Mouse (Mus musculus): Measurements from ENCODE around the gene Igsf3. TPM values are rescaled to one million over a fixed set of nuclear protein-coding genes. Genes with fewer than 3 reads are reported as not detected.

Igsf3 gene
- total RNA-seq, 1 experiment, result 22.9 TPM

GRCm38 (mm10) chr3:101471881-101472280, 95.0 kb downstream of the Igsf3 start:
- DNase-seq (ENCODE audit: low read depth, low spot score), result no peak
- H3K4me3 ChIP-seq (ENCODE audit: insufficient read depth in 1 of 2, low read depth in 1 of 2, low read length in 2 of 2, poor library complexity in 1 of 2, severe bottlenecking in 1 of 2), result no peak overlapping the region
- no peaks in the 10 kb centered on the region for H3K9me3 ChIP-seq (ENCODE audit: control insufficient read depth, insufficient read depth, low read depth, low read length)
- H3K4me1 ChIP-seq (ENCODE audit: control insufficient read depth in 2 of 2, insufficient read depth in 2 of 2, low read length in 2 of 2, poor library complexity in 1 of 2), result no peaks in the 10 kb centered on the region
- TF ChIP-seq MAFK (IDR thresholded peaks at IDR 0.05; ENCODE audit: insufficient read depth, low read depth, low read length), result no peak
- H3K27ac ChIP-seq (ENCODE audit: insufficient read depth, low read depth, low read length, poor library complexity, severe bottlenecking), result no peak overlapping the region
- no peak overlapping the region for H3K9ac ChIP-seq (ENCODE audit: insufficient read depth, low read depth, low read length, poor library complexity, severe bottlenecking)
- H3K36me3 ChIP-seq (ENCODE audit: control insufficient read depth, insufficient read depth, low read length, poor library complexity, severe bottlenecking), result no peaks in the 10 kb centered on the region
- in situ Hi-C loops (cut with MboI; ENCODE audit: low sequenced_read_pairs in 2 of 2, unreplicated experiment in 2 of 2), result loop anchor here (25.0 kb wide), 2 partner anchors 160 to 510 kb away; partner anchors contain the start of gene Ttf2 (in 2 of the 2)

- Histone ChIP-seq H3K9me3 (ENCODE audit: control insufficient read depth, insufficient read depth, low read depth, low read length) (no peaks in the 10 kb centered on the region), H3K4me1 (ENCODE audit: control insufficient read depth in 2 of 2, insufficient read depth in 2 of 2, low read length in 2 of 2, poor library complexity in 1 of 2) (no peaks in the 10 kb centered on the region), H3K27ac (ENCODE audit: insufficient read depth, low read depth, low read length, poor library complexity, severe bottlenecking) (no peak overlapping the region), H3K9ac (ENCODE audit: insufficient read depth, low read depth, low read length, poor library complexity, severe bottlenecking) (no peak overlapping the region), H3K36me3 (ENCODE audit: control insufficient read depth, insufficient read depth, low read length, poor library complexity, severe bottlenecking) (no peaks in the 10 kb centered on the region), H3K4me3 (ENCODE audit: insufficient read depth in 1 of 2, low read depth in 1 of 2, low read length in 2 of 2, poor library complexity in 1 of 2, severe bottlenecking in 1 of 2) (no peak overlapping the region)
- in situ Hi-C loops (cut with MboI; ENCODE audit: low sequenced_read_pairs in 2 of 2, unreplicated experiment in 2 of 2), result loop anchor here in 1 of 2 experiments (10.0 kb wide), 1 partner anchor 333 kb away; no protein-coding TSS in a partner anchor
- TF ChIP-seq MAFK (IDR thresholded peaks at IDR 0.05; ENCODE audit: insufficient read depth, low read depth, low read length) (no peak), CHD2 (IDR thresholded peaks at IDR 0.05; ENCODE audit: low read depth, low read length) (no peak), HCFC1 (IDR thresholded peaks at IDR 0.05; ENCODE audit: borderline replicate concordance, insufficient read depth, low read length) (no peak), ZC3H11A (IDR thresholded peaks at IDR 0.05; ENCODE audit: borderline replicate concordance, low read depth, low read length) (no peak), ZNF384 (IDR thresholded peaks at IDR 0.05; ENCODE audit: low read depth, low read length) (no peak)
- DNase-seq (ENCODE audit: low read depth, low spot score), result no peak
Measured at GRCm38 (mm10) chr3:101481951-101482350, 105.1 kb downstream of the Igsf3 start.

GRCm38 (mm10) chr3:101483256-101483983, 106.5 kb downstream of the Igsf3 start:
- no peak overlapping the region for H3K4me3 ChIP-seq (ENCODE audit: insufficient read depth in 1 of 2, low read depth in 1 of 2, low read length in 2 of 2, poor library complexity in 1 of 2, severe bottlenecking in 1 of 2)
- in situ Hi-C loops (cut with MboI; ENCODE audit: low sequenced_read_pairs in 2 of 2, unreplicated experiment in 2 of 2), result loop anchor here in 1 of 2 experiments (10.0 kb wide), 1 partner anchor 331 kb away; no protein-coding TSS in a partner anchor
- TF ChIP-seq ZNF384 (IDR thresholded peaks at IDR 0.05; ENCODE audit: low read depth, low read length) (no peak), HCFC1 (IDR thresholded peaks at IDR 0.05; ENCODE audit: borderline replicate concordance, insufficient read depth, low read length) (no peak), MAFK (IDR thresholded peaks at IDR 0.05; ENCODE audit: insufficient read depth, low read depth, low read length) (no peak), ZC3H11A (IDR thresholded peaks at IDR 0.05; ENCODE audit: borderline replicate concordance, low read depth, low read length) (no peak), CHD2 (IDR thresholded peaks at IDR 0.05; ENCODE audit: low read depth, low read length) (no peak)
- DNase-seq (ENCODE audit: low read depth, low spot score), result no peak
- no peak overlapping the region for H3K9ac ChIP-seq (ENCODE audit: insufficient read depth, low read depth, low read length, poor library complexity, severe bottlenecking)
- no peaks in the 10 kb centered on the region for H3K9me3 ChIP-seq (ENCODE audit: control insufficient read depth, insufficient read depth, low read depth, low read length)
- no peak overlapping the region for H3K27ac ChIP-seq (ENCODE audit: insufficient read depth, low read depth, low read length, poor library complexity, severe bottlenecking)
- no peaks in the 10 kb centered on the region for H3K36me3 ChIP-seq (ENCODE audit: control insufficient read depth, insufficient read depth, low read length, poor library complexity, severe bottlenecking)
- peaks cover 2 to 8% of the 10 kb centered on the region in 2 experiments; a peak in 2 of 4 replicates for H3K4me1 ChIP-seq (ENCODE audit: control insufficient read depth in 2 of 2, insufficient read depth in 2 of 2, low read length in 2 of 2, poor library complexity in 1 of 2)

- TF ChIP-seq ZNF384 (IDR thresholded peaks at IDR 0.05; ENCODE audit: low read depth, low read length), result no peak
- no peak for TF ChIP-seq ZC3H11A (IDR thresholded peaks at IDR 0.05; ENCODE audit: borderline replicate concordance, low read depth, low read length)
- TF ChIP-seq CHD2 (IDR thresholded peaks at IDR 0.05; ENCODE audit: low read depth, low read length), result no peak
- no peak for TF ChIP-seq HCFC1 (IDR thresholded peaks at IDR 0.05; ENCODE audit: borderline replicate concordance, insufficient read depth, low read length)
- no peak for TF ChIP-seq MAFK (IDR thresholded peaks at IDR 0.05; ENCODE audit: insufficient read depth, low read depth, low read length)
- no peak for DNase-seq (ENCODE audit: low read depth, low spot score)
- Histone ChIP-seq H3K4me3 (ENCODE audit: insufficient read depth in 1 of 2, low read depth in 1 of 2, low read length in 2 of 2, poor library complexity in 1 of 2, severe bottlenecking in 1 of 2) (no peak overlapping the region), H3K4me1 (ENCODE audit: control insufficient read depth in 2 of 2, insufficient read depth in 2 of 2, low read length in 2 of 2, poor library complexity in 1 of 2) (peaks cover 2 to 8% of the 10 kb centered on the region in 2 experiments; a peak in 2 of 4 replicates), H3K9me3 (ENCODE audit: control insufficient read depth, insufficient read depth, low read depth, low read length) (no peaks in the 10 kb centered on the region), H3K9ac (ENCODE audit: insufficient read depth, low read depth, low read length, poor library complexity, severe bottlenecking) (no peak overlapping the region), H3K36me3 (ENCODE audit: control insufficient read depth, insufficient read depth, low read length, poor library complexity, severe bottlenecking) (no peaks in the 10 kb centered on the region), H3K27ac (ENCODE audit: insufficient read depth, low read depth, low read length, poor library complexity, severe bottlenecking) (no peak overlapping the region)
- in situ Hi-C loops (cut with MboI; ENCODE audit: low sequenced_read_pairs in 2 of 2, unreplicated experiment in 2 of 2), result loop anchor here in 1 of 2 experiments (10.0 kb wide), 1 partner anchor 329 kb away; no protein-coding TSS in a partner anchor
Measured at GRCm38 (mm10) chr3:101486054-101486765, 109.3 kb downstream of the Igsf3 start.

Measured in ES-E14 (cell line).